Mouse (Mus musculus): Measurements from ENCODE around the gene Rho.

DNA sequence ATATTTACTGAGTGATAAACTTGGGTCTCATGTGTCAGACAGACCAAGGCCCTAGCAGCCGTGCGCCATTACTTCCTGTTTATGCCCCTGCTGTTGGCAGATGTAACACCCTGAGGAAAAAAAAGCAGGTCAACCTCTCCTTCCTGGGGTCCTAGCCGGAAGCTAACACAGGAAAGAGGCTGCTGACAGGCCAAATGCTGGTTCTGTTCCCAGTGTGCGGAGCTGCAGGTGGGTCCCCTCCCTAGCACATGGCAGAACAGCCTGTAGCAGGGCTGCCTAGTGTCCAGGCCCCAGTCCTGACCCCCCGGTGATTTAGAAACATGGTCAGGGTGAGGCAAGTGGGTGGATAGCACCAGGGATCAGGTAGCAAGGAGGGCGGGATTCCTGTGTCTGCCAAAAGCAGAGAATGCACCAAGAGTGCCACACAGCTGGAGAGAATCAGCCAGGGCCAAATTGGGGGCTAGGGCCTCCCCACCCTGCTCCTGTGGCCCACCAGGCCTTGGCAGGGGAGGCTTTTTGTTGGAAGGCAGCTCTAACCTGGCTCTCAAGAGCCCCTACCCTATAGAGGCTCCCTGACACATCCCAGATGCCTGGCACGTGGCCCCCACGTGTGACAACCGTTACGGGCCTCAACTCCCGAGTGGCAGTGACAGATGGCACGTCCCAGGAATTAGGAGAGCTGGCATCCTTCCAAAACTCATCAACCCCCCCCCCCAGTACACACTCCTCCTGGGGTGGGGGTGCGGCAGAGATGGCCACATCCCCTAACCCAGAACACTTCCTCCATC, 39.9 kb downstream of the Rho start:
- no peak for TF ChIP-seq GATA1 (IDR thresholded peaks at IDR 0.05; ENCODE audit: borderline replicate concordance, low read length)
- TF ChIP-seq CTCF (IDR thresholded peaks at IDR 0.05; ENCODE audit: low read depth, low read length) = no peak
- no peak for TF ChIP-seq POLR2AphosphoS5 (IDR thresholded peaks at IDR 0.05; ENCODE audit: insufficient replicate concordance, low read depth, low read length)
- TF ChIP-seq TAL1 (conservative IDR thresholded peaks at IDR 0.05; ENCODE audit: low read depth, low read length) = no peak
- no peak for TF ChIP-seq GATA2 (IDR thresholded peaks at IDR 0.05; ENCODE audit: borderline replicate concordance, low read depth, low read length)
